9 mouse cellular contexts compared by ENCODE assay signal in genomic region chr5:136428498-136429060, GRCm38 (mm10).
DNase-seq lines count a peak whose midpoint lies in the region; ATAC-seq and TF ChIP-seq lines count a peak whose summit lies in the region.
"Had no signal": no experiment of that assay in that cellular context is flagged by ENCODE, and none has a peak within 500 bp of the region (broad histone marks: within the 10 kb centered on the region; RNA-seq: fewer than 3 reads in every experiment).

No protein-coding gene starts in this region.

- no peak for TF ChIP-seq POLR2A in kidney, adult 2 months (IDR thresholded peaks at IDR 0.05; ENCODE audit: low read depth, low read length)

- 21% methylated on average over 6 of the region's 6 CpGs for WGBS in lung, postnatal 0 days
- 69% methylated on average over 6 of the region's 6 CpGs for WGBS in forebrain, embryonic 16.5 days
- WGBS in kidney, adult 2 months = 18% methylated on average over 6 of the region's 6 CpGs
- 55% methylated on average over 6 of the region's 6 CpGs for WGBS in midbrain, embryonic 16.5 days

- H3K27ac ChIP-seq in lung, postnatal 0 days (ENCODE audit: low read length) = peak overlapping the region; percentile 65
- H3K27ac ChIP-seq in forebrain, embryonic 16.5 days (ENCODE audit: low read length) = peak overlapping the region; percentile 8; the same call in 1 of the 2 replicates
- peak overlapping the region; percentile 32; the same call in 1 of the 2 replicates for H3K27ac ChIP-seq in kidney, adult 2 months (ENCODE audit: insufficient read depth, low read depth, low read length)
- H3K27ac ChIP-seq in midbrain, embryonic 16.5 days (ENCODE audit: low read length) = peak overlapping the region; percentile 69

- no peaks in the 10 kb centered on the region for H3K27me3 ChIP-seq in lung, postnatal 0 days (replicated peaks; ENCODE audit: insufficient read depth, low read length)
- H3K27me3 ChIP-seq in forebrain, embryonic 16.5 days (replicated peaks; ENCODE audit: control insufficient read depth, insufficient read depth, low read length) = no peaks in the 10 kb centered on the region
- H3K27me3 ChIP-seq in kidney, adult 2 months (replicated peaks; ENCODE audit: control insufficient read depth, insufficient read depth, low read length) = no peaks in the 10 kb centered on the region
- H3K27me3 ChIP-seq in midbrain, embryonic 16.5 days (ENCODE audit: control insufficient read depth, insufficient read depth, low read depth, low read length) = no peaks in the 10 kb centered on the region

- DNase-seq in lung, postnatal 0 days (ENCODE audit: low spot score) = no peak
- DNase-seq in lung, adult 18-20 months = no peak
- peak; percentile 72 for DNase-seq in kidney, adult 2 months
- DNase-seq in urinary bladder, postnatal 25 days (ENCODE audit: low spot score) = no peak
- DNase-seq in thymus, postnatal 36 days = no peak

- no peak for TF ChIP-seq EP300 in lung, postnatal 0 days (IDR thresholded peaks at IDR 0.05)

- H3K4me2 ChIP-seq in lung, postnatal 0 days (replicated peaks; ENCODE audit: low read depth, low read length) = no peak overlapping the region
- H3K4me2 ChIP-seq in forebrain, embryonic 16.5 days (ENCODE audit: low read length) = no peak overlapping the region
- H3K4me2 ChIP-seq in midbrain, embryonic 16.5 days (ENCODE audit: low read length) = no peak overlapping the region

- no peak overlapping the region for H3K9ac ChIP-seq in lung, postnatal 0 days (replicated peaks; ENCODE audit: low read depth)
- H3K9ac ChIP-seq in forebrain, embryonic 16.5 days (replicated peaks; ENCODE audit: low read depth, low read length) = no peak overlapping the region
- H3K9ac ChIP-seq in midbrain, embryonic 16.5 days (ENCODE audit: low read depth, low read length) = 0 out of 2 replicates have a peak overlapping the region, but pooled peaks have one; percentile 10

- no peaks in the 10 kb centered on the region for H3K9me3 ChIP-seq in lung, postnatal 0 days (ENCODE audit: low read length)
- no peaks in the 10 kb centered on the region for H3K9me3 ChIP-seq in forebrain, embryonic 16.5 days (ENCODE audit: control insufficient read depth, low read length)
- H3K9me3 ChIP-seq in midbrain, embryonic 16.5 days (replicated peaks; ENCODE audit: control insufficient read depth, low read length, poor library complexity, severe bottlenecking) = no peaks in the 10 kb centered on the region

- 0 out of 2 replicates have a peak, but pooled peaks have one; percentile 14 for ATAC-seq in lung, postnatal 0 days
- no peak for ATAC-seq in forebrain, embryonic 16.5 days
- no peak for ATAC-seq in midbrain, embryonic 16.5 days
- no peak for ATAC-seq in frontal cortex, adult (ENCODE audit: low TSS enrichment)

- no peaks in the 10 kb centered on the region for H3K36me3 ChIP-seq in lung, postnatal 0 days (ENCODE audit: insufficient read depth, low read length)
- H3K36me3 ChIP-seq in forebrain, embryonic 16.5 days (ENCODE audit: control insufficient read depth, insufficient read depth) = no peaks in the 10 kb centered on the region
- no peaks in the 10 kb centered on the region for H3K36me3 ChIP-seq in kidney, adult 2 months (ENCODE audit: control insufficient read depth, insufficient read depth, low read length)
- H3K36me3 ChIP-seq in midbrain, embryonic 16.5 days (ENCODE audit: control insufficient read depth, insufficient read depth, low read length) = no peaks in the 10 kb centered on the region

- no peak for TF ChIP-seq CTCF in lung, postnatal 0 days (IDR thresholded peaks at IDR 0.05)
- TF ChIP-seq CTCF in kidney, adult 2 months (conservative IDR thresholded peaks at IDR 0.05; ENCODE audit: insufficient read depth, insufficient read length, low read depth, low read length) = no peak

- H3K4me3 ChIP-seq in lung, postnatal 0 days (ENCODE audit: low read depth, low read length) = no peak overlapping the region
- H3K4me3 ChIP-seq in forebrain, embryonic 16.5 days (replicated peaks; ENCODE audit: low read length) = no peak overlapping the region
- H3K4me3 ChIP-seq in kidney, adult 2 months (ENCODE audit: insufficient read depth, low read depth, low read length) = no peak overlapping the region
- H3K4me3 ChIP-seq in midbrain, embryonic 16.5 days (ENCODE audit: low read depth, low read length) = no peak overlapping the region
- H3K4me3 ChIP-seq: erythroblast, embryonic 14.5 days had no signal

- H3K4me1 ChIP-seq in lung, postnatal 0 days (ENCODE audit: insufficient read depth, low read depth, low read length) = peaks cover 18% of the 10 kb centered on the region; the same call in 1 of the 2 replicates
- H3K4me1 ChIP-seq in forebrain, embryonic 16.5 days (replicated peaks; ENCODE audit: control insufficient read depth, insufficient read depth, low read length) = peaks cover 19% of the 10 kb centered on the region
- peaks cover 43% of the 10 kb centered on the region for H3K4me1 ChIP-seq in kidney, adult 2 months (ENCODE audit: control insufficient read depth, insufficient read depth, low read length)
- H3K4me1 ChIP-seq in midbrain, embryonic 16.5 days (ENCODE audit: control insufficient read depth, insufficient read depth, low read length) = peaks cover 26% of the 10 kb centered on the region

Comparison
In these comparisons a context has a peak if more than half of its experiments do, and no peak if none do; other contexts are left out.
1. H3K27ac ChIP-seq: peak in every context shown above with its lines; median percentile 69 in midbrain, embryonic 16.5 days; 65 in lung, postnatal 0 days; 32 in kidney, adult 2 months; 8 in forebrain, embryonic 16.5 days.